17 mouse cellular contexts compared by ENCODE assay signal in the genomic region with DNA sequence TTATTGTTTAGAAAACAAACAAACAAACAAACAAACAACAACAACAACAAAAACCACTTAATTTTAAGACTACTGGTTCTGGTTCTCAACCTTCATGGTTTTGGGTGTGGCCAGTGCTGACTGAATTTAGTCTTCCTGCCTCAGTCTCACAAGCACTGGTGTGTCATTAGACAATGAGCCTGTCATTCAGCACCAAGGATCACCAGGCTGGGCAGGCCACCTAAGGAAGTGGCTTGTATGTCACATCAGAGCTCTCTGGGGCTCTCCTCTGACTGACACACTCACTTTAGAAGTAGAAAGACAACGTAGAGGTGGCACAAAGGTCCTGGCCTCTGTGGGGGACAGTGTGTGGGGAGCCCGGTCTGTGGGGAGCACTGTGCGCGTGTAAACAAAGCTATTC. TPM values are rescaled to one million over a fixed set of nuclear protein-coding genes. Genes with fewer than 3 reads are reported as not detected.
DNase-seq lines count a peak whose midpoint lies in the region; ATAC-seq and TF ChIP-seq lines count a peak whose summit lies in the region.
"Had no signal": no experiment of that assay in that cellular context is flagged by ENCODE, and none has a peak within 500 bp of the region (broad histone marks: within the 10 kb centered on the region; RNA-seq: fewer than 3 reads in every experiment).

No protein-coding gene starts in this region.

- ATAC-seq in megakaryocyte, adult 5-6 weeks (ENCODE audit: poor library complexity, severe bottlenecking): peak; percentile 59
- ATAC-seq in forebrain, postnatal 0 days: no peak
- ATAC-seq in neural tube, embryonic 15.5 days (ENCODE audit: low FRiP score): no peak
- ATAC-seq: hindbrain, embryonic 16.5 days had no signal

- peaks cover 41% of the 10 kb centered on the region for H3K4me1 ChIP-seq in bone marrow macrophage, adult 2 months (ENCODE audit: control insufficient read depth, insufficient read depth, low read length)
- no peaks in the 10 kb centered on the region for H3K4me1 ChIP-seq in forebrain, postnatal 0 days (ENCODE audit: insufficient read depth)
- H3K4me1 ChIP-seq in neural tube, embryonic 15.5 days: no peaks in the 10 kb centered on the region
- H3K4me1 ChIP-seq: forebrain, embryonic 10.5 days; midbrain, embryonic 12.5 days had no signal

- H3K27me3 ChIP-seq in forebrain, postnatal 0 days (ENCODE audit: insufficient read depth, low read length): no peaks in the 10 kb centered on the region
- no peaks in the 10 kb centered on the region for H3K27me3 ChIP-seq in neural tube, embryonic 15.5 days (replicated peaks)
- H3K27me3 ChIP-seq: lung, embryonic 15.5 days; midbrain, embryonic 12.5 days had no signal

- no peak overlapping the region for H3K9ac ChIP-seq in forebrain, postnatal 0 days
- H3K9ac ChIP-seq in neural tube, embryonic 15.5 days (replicated peaks): no peak overlapping the region
- H3K9ac ChIP-seq: lung, embryonic 15.5 days; midbrain, embryonic 12.5 days had no signal

- 84% methylated on average over 4 of the region's 4 CpGs for WGBS in forebrain, postnatal 0 days
- WGBS in neural tube, embryonic 15.5 days: 96% methylated on average over 4 of the region's 4 CpGs

- H3K4me3 ChIP-seq in bone marrow macrophage, adult 2 months (ENCODE audit: insufficient read depth, low read length): no peak overlapping the region; the same call in 1 of the 2 replicates
- no peak overlapping the region for H3K4me3 ChIP-seq in forebrain, postnatal 0 days (ENCODE audit: low read depth, low read length)
- no peak overlapping the region for H3K4me3 ChIP-seq in neural tube, embryonic 15.5 days (replicated peaks)
- H3K4me3 ChIP-seq: forebrain, embryonic 10.5 days; lung, embryonic 15.5 days; midbrain, embryonic 12.5 days had no signal

- no peak overlapping the region for H3K4me2 ChIP-seq in forebrain, postnatal 0 days (ENCODE audit: low read depth)
- H3K4me2 ChIP-seq in neural tube, embryonic 15.5 days: no peak overlapping the region
- H3K4me2 ChIP-seq: lung, embryonic 15.5 days; midbrain, embryonic 12.5 days had no signal

- no peak for TF ChIP-seq POLR2A in bone marrow macrophage, adult 2 months (IDR thresholded peaks at IDR 0.05; ENCODE audit: borderline replicate concordance, low read depth, low read length)

- peaks cover 80% of the 10 kb centered on the region for H3K36me3 ChIP-seq in forebrain, postnatal 0 days (ENCODE audit: insufficient read depth)
- H3K36me3 ChIP-seq in neural tube, embryonic 15.5 days: peaks cover 82% of the 10 kb centered on the region

- no peak for TF ChIP-seq CTCF in bone marrow macrophage, adult 2 months (IDR thresholded peaks at IDR 0.05; ENCODE audit: low read depth, low read length)
- no peak for TF ChIP-seq CTCF in forebrain, postnatal 0 days (IDR thresholded peaks at IDR 0.05; ENCODE audit: low read depth)

- DNase-seq in 416B (ENCODE audit: low read depth): peak; percentile 82
- DNase-seq in CD4-positive helper T cell, adult 2 months (ENCODE audit: low read depth, low spot score): peak; percentile 58
- DNase-seq in cerebellum, postnatal 10 days: no peak
- DNase-seq in forebrain, postnatal 0 days: no peak
- DNase-seq: adrenal gland, adult 2 months; cerebellum, adult 11-12 months; cerebellum, postnatal 36 days; gastrocnemius, postnatal 10 days; kidney, adult 11 months; retina, postnatal 1 day had no signal

- no peaks in the 10 kb centered on the region for H3K9me3 ChIP-seq in forebrain, postnatal 0 days (ENCODE audit: low read length)
- no peaks in the 10 kb centered on the region for H3K9me3 ChIP-seq in neural tube, embryonic 15.5 days (replicated peaks)

- peak overlapping the region; percentile 52 for H3K27ac ChIP-seq in bone marrow macrophage, adult 2 months (ENCODE audit: insufficient read depth, low read depth, low read length)
- H3K27ac ChIP-seq in forebrain, postnatal 0 days (ENCODE audit: low read depth, low read length): no peak overlapping the region
- no peak overlapping the region for H3K27ac ChIP-seq in neural tube, embryonic 15.5 days (replicated peaks)
- H3K27ac ChIP-seq: forebrain, embryonic 10.5 days; lung, embryonic 15.5 days; midbrain, embryonic 12.5 days had no signal

RNA-seq across cellular contexts. Expression of a gene that starts 15.8 kb away (rescaled TPM):
- polyA plus RNA-seq in bone marrow macrophage, adult 2 months (2012; ENCODE audit: insufficient read depth, insufficient read length, missing spikeins): 125 and 142 TPM in 2 replicates
- total RNA-seq in megakaryocyte, adult 5-6 weeks (2015): 81.0 and 111 TPM in 2 replicates
- 137 and 179 TPM in 2 replicates for total RNA-seq in megakaryocyte, adult 5-6 weeks (2017)
- 322 and 350 TPM in 2 replicates for total RNA-seq in forebrain, postnatal 0 days (2014; rRNA removed)
- 499 and 621 TPM in 2 replicates for polyA plus RNA-seq in forebrain, postnatal 0 days (2015; fragmentation: Nextera tagmentation; extraction: Ambion mirVana)
- polyA plus RNA-seq in neural tube, embryonic 15.5 days (2015; fragmentation: Nextera tagmentation; extraction: Ambion mirVana): 458 and 459 TPM in 2 replicates

RNA-seq across cellular contexts. Expression of a gene that starts 18.7 kb away (rescaled TPM):
- 12.3 and 13.6 TPM in 2 replicates for polyA plus RNA-seq in bone marrow macrophage, adult 2 months (2012; ENCODE audit: insufficient read depth, insufficient read length, missing spikeins)
- 2.8 and 3.1 TPM in 2 replicates for total RNA-seq in megakaryocyte, adult 5-6 weeks (2015)
- total RNA-seq in megakaryocyte, adult 5-6 weeks (2017): 1.0 and 2.4 TPM in 2 replicates
- 13.0 and 21.9 TPM in 2 replicates for total RNA-seq in forebrain, postnatal 0 days (2014; rRNA removed)
- polyA plus RNA-seq in forebrain, postnatal 0 days (2015; fragmentation: Nextera tagmentation; extraction: Ambion mirVana): 10.0 and 12.6 TPM in 2 replicates
- 17.6 and 17.7 TPM in 2 replicates for polyA plus RNA-seq in neural tube, embryonic 15.5 days (2015; fragmentation: Nextera tagmentation; extraction: Ambion mirVana)

RNA-seq across cellular contexts. Expression of a gene that starts 25.5 kb away (rescaled TPM):
- 25.3 and 26.0 TPM in 2 replicates for polyA plus RNA-seq in bone marrow macrophage, adult 2 months (2012; ENCODE audit: insufficient read depth, insufficient read length, missing spikeins)
- total RNA-seq in megakaryocyte, adult 5-6 weeks (2015): 14.9 and 17.3 TPM in 2 replicates
- 19.6 and 25.7 TPM in 2 replicates for total RNA-seq in megakaryocyte, adult 5-6 weeks (2017)
- 131 and 146 TPM in 2 replicates for total RNA-seq in forebrain, postnatal 0 days (2014; rRNA removed)
- polyA plus RNA-seq in forebrain, postnatal 0 days (2015; fragmentation: Nextera tagmentation; extraction: Ambion mirVana): 4.2 and 4.6 TPM in 2 replicates
- 3.8 and 5.0 TPM in 2 replicates for polyA plus RNA-seq in neural tube, embryonic 15.5 days (2015; fragmentation: Nextera tagmentation; extraction: Ambion mirVana)

RNA-seq across cellular contexts. Expression of a gene that starts 33.4 kb away (rescaled TPM):
- polyA plus RNA-seq in bone marrow macrophage, adult 2 months (2012; ENCODE audit: insufficient read depth, insufficient read length, missing spikeins): 45.2 and 50.2 TPM in 2 replicates
- total RNA-seq in megakaryocyte, adult 5-6 weeks (2015): 18.7 and 19.8 TPM in 2 replicates
- total RNA-seq in megakaryocyte, adult 5-6 weeks (2017): 2.3 and 12.8 TPM in 2 replicates
- 14.4 and 15.5 TPM in 2 replicates for total RNA-seq in forebrain, postnatal 0 days (2014; rRNA removed)
- 27.2 and 27.8 TPM in 2 replicates for polyA plus RNA-seq in forebrain, postnatal 0 days (2015; fragmentation: Nextera tagmentation; extraction: Ambion mirVana)
- 46.9 and 50.1 TPM in 2 replicates for polyA plus RNA-seq in neural tube, embryonic 15.5 days (2015; fragmentation: Nextera tagmentation; extraction: Ambion mirVana)

RNA-seq across cellular contexts. Expression of a gene that starts 47.3 kb away (rescaled TPM):
- polyA plus RNA-seq in bone marrow macrophage, adult 2 months (2012; ENCODE audit: insufficient read depth, insufficient read length, missing spikeins): 19.1 and 19.8 TPM in 2 replicates
- total RNA-seq in megakaryocyte, adult 5-6 weeks (2015): 11.1 and 11.8 TPM in 2 replicates
- total RNA-seq in megakaryocyte, adult 5-6 weeks (2017): 21.0 and 22.4 TPM in 2 replicates
- total RNA-seq in forebrain, postnatal 0 days (2014; rRNA removed): 15.2 and 15.5 TPM in 2 replicates
- 7.8 and 11.8 TPM in 2 replicates for polyA plus RNA-seq in forebrain, postnatal 0 days (2015; fragmentation: Nextera tagmentation; extraction: Ambion mirVana)
- 16.2 and 16.4 TPM in 2 replicates for polyA plus RNA-seq in neural tube, embryonic 15.5 days (2015; fragmentation: Nextera tagmentation; extraction: Ambion mirVana)

Comparison
In these comparisons a context has a peak if more than half of its experiments do, and no peak if none do; other contexts are left out.
1. DNase-seq: peak in 416B (single experiment) and CD4-positive helper T cell, adult 2 months (single experiment); none in cerebellum, postnatal 10 days (0 of 2) and forebrain, postnatal 0 days (single experiment).